Mouse (Mus musculus): Measurements from ENCODE around the gene Nptn.

Gene Nptn

DNA sequence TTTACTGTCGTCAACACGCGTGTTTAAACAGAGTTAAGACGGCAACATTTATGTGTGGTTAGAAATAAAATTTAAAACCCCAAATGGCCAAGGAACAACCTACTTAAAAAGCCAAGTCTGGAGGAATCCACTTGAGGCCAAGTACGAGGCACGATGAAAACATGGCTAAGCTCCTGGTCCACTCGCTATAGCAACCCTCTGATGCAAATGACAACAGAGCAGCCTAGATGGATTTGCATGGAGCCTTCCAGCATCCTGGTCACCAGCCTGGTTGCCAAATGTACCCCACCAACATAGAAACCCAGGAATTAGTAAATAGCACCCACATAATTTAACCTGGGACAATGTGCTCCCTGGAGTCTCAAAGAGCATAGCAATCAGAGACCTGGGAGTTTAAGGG is 121.7 kb downstream of the Nptn start:
- no peak for DNase-seq

DNA sequence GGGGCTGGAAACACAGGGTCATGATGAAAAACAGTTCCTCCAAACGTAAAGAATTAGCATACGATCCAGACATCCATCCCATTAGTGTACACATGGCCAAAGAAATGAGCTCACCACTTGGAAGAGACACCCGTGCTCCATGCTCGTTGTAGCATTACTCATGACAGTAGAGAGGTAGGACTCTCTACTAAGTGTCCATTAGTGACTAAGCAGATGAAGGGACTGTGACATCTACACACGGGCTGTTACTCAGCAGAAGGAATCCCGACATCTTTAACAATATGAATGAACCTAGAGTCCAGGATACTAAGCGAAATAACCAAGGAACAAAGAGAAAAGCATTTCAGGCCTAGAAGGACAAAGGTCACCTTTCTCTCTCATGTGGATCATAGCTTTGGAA is 124.0 kb downstream of the Nptn start:
- no peak for DNase-seq
